Mouse (Mus musculus) kidney, postnatal 0 days (tissue): ENCODE results near the gene Sgsm2. TPM values are rescaled to one million over a fixed set of nuclear protein-coding genes. Genes with fewer than 3 reads are reported as not detected.
"Not testable (repeated sequence)": the region's sequence is repeated elsewhere in the genome, so short reads cannot be mapped to it uniquely, and the experiment has no call there.

Source experiments
- ATAC-seq: fragments of 200-750 bp; cut with Nextera tagmentation; replicated peaks from 2 replicates; pipeline ENCODE4 v1.8.0; 2017; ENCODE audit warnings: low read depth, moderate number of reproducible peaks, moderate TSS enrichment, moderate library complexity; ENCODE audit not compliant: low FRiP score
- DNase-seq: peaks from one replicate; pipeline ENCODE4 v3.0.0-alpha.2; 2016; ENCODE audit warnings: low spot score
- H3K27ac ChIP-seq: fragments of 300-500 bp; sonication (generic); 2 replicates; pipeline ENCODE4 v1.5.1; 2014; ENCODE audit warnings: mild to moderate bottlenecking
- H3K27me3 ChIP-seq: fragments of 300-500 bp; sonication (generic); 2 replicates; pipeline ENCODE4 v1.6.1; 2014; ENCODE audit warnings: low read length, mixed read lengths; ENCODE audit not compliant: insufficient read depth
- H3K36me3 ChIP-seq: fragments of 300-500 bp; sonication (generic); 2 replicates; pipeline ENCODE4 v1.6.1; 2014; ENCODE audit warnings: low read length, mixed read lengths; ENCODE audit not compliant: insufficient read depth
- H3K4me1 ChIP-seq: fragments of 300-500 bp; sonication (generic); replicated peaks from 2 replicates; pipeline ENCODE4 v1.6.1; 2014; ENCODE audit warnings: antibody characterized with exemption, low read length, mixed read lengths; ENCODE audit not compliant: insufficient read depth
- H3K4me2 ChIP-seq: fragments of 300-500 bp; sonication (generic); 2 replicates; pipeline ENCODE4 v1.6.1; 2014; ENCODE audit warnings: mild to moderate bottlenecking, low read length, moderate library complexity, mixed read lengths
- H3K4me3 ChIP-seq: fragments of 300-500 bp; sonication (generic); replicated peaks from 2 replicates; pipeline ENCODE4 v1.5.1; 2014; ENCODE audit warnings: low read depth, low read length
- H3K9ac ChIP-seq: fragments of 300-500 bp; sonication (generic); 2 replicates; pipeline ENCODE4 v1.6.1; 2014; ENCODE audit warnings: low read depth, low read length
- H3K9me3 ChIP-seq: fragments of 300-500 bp; sonication (generic); replicated peaks from 2 replicates; pipeline ENCODE4 v1.6.1; 2016; ENCODE audit warnings: low read length, inconsistent platforms, mixed read lengths
- CTCF ChIP-seq: IDR thresholded peaks from 2 replicates; pipeline ENCODE4 v1.5.1; 2016; ENCODE audit warnings: antibody characterized with exemption, low read depth, mild to moderate bottlenecking, moderate library complexity
- WGBS: fragments of 180-500 bp; shearing (Covaris S2); extraction: QIAGEN DNeasy Blood & Tissue Kit; methylation state at CpG from one replicate; pipeline ENCODE4 v1.1.7; 2014; 5-methylcytosine and 5-hydroxymethylcytosine counted together
- polyA plus RNA-seq: library from polyadenylated mRNA; unstranded; fragments of >200 nt; fragmentation: Nextera tagmentation; extraction: Ambion mirVana; gene quantifications from 2 replicates; pipeline ENCODE4 v1.2.1, GENCODE M21; 2015

Gene Sgsm2
- polyA plus RNA-seq, 1 experiment from 2014 or later, result 4.9 TPM

- H3K9me3 ChIP-seq, result no peaks in the 10 kb centered on the region
- peak overlapping the region; percentile 72 for H3K27ac ChIP-seq
- TF ChIP-seq CTCF, result no peak
- H3K27me3 ChIP-seq, result no peaks in the 10 kb centered on the region
- H3K36me3 ChIP-seq, result peaks cover 5% of the 10 kb centered on the region; the same call in 1 of the 2 replicates
- H3K4me1 ChIP-seq, result peaks cover 13% of the 10 kb centered on the region
- H3K4me2 ChIP-seq, result no peak overlapping the region
- H3K9ac ChIP-seq, result no peak overlapping the region
- peak; percentile 70 for ATAC-seq
- peak; percentile 28 for DNase-seq
- no peak overlapping the region for H3K4me3 ChIP-seq
- 88% methylated on average over 7 of the region's 7 CpGs for WGBS
Measured at GRCm38 (mm10) chr11:74822746-74823440, 74.0 kb downstream of the Sgsm2 start.

DNA sequence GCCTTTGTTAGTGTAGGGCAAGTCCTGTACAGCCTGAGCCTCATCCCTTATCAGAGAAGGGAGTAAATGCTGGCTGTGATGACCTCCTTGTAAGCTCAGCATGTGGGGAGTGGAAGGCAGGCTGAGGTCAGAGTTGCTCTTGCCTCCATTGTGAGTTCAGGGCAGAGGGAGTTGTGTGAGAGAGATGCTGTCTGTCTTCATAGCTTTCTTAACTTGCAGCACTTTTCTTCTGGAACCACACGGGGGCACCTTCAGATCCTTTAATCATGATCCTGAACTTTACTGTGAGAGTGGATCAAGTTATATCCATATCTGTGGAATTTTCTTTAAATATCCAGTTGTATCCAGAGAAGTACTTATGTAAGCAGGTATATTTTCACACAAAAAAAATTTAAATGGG lies 75.4 kb downstream of the Sgsm2 start:
- peaks cover 17% of the 10 kb centered on the region for H3K36me3 ChIP-seq
- 19% methylated on average over 1 of the region's 1 CpGs for WGBS
- H3K4me1 ChIP-seq, result peaks cover 6% of the 10 kb centered on the region
- H3K9me3 ChIP-seq, result no peaks in the 10 kb centered on the region
- DNase-seq (peak; percentile 69), ATAC-seq (no peak)
- no peak overlapping the region for H3K27ac ChIP-seq
- H3K9ac ChIP-seq, result no peak overlapping the region
- no peak overlapping the region for H3K4me2 ChIP-seq
- peak; percentile 69 for TF ChIP-seq CTCF
- H3K4me3 ChIP-seq, result no peak overlapping the region
- no peaks in the 10 kb centered on the region for H3K27me3 ChIP-seq

DNA sequence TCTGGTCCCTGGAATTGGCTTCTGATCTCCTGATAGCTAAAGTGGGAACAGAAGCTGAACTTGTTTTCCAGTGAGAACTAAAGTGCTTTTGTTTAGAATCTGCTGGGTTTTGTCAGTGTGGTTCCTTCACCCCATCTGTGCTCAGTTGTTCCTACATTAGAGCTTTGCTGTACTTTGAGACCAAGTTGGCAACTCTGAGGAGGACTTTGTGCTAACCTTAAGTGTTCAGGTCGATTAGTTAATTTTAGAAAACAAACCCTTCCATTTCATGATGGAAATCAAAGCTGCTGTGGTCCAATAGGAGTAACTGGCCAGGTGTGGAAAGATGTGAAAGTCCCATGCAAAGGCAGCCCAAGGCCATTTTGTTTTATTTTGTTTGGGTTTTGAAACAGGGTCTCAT lies 75.9 kb downstream of the Sgsm2 start:
- WGBS, result 49% methylated on average over 1 of the region's 1 CpGs
- Histone ChIP-seq H3K36me3 (peaks cover 17% of the 10 kb centered on the region), H3K4me3 (no peak overlapping the region)

DNA sequence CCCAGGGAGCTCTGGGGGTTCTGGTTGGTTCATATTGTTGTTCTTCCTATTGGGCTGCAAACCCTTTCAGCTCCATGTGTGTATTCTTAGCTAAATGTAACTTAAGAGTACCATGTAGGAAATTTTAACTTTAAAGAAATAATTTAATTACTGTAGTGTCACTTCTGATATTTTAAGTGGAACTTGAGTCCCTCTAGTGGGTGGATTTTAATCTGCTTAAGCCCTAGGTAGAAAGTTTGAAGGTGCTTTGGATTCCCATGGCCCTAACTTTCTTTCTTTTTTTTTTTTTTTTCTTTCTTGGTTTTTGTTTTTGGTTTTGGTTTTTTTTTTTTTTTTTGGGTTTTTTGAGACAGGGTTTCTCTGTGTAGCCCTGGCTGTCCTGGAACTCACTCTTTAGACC lies 81.1 kb downstream of the Sgsm2 start:
- ATAC-seq (no peak), DNase-seq (peak; percentile 52)
- TF ChIP-seq CTCF, result peak; percentile 53
- H3K27me3 ChIP-seq, result no peaks in the 10 kb centered on the region
- H3K4me1 ChIP-seq, result no peaks in the 10 kb centered on the region
- no peak overlapping the region for H3K9ac ChIP-seq
- H3K27ac ChIP-seq, result no peak overlapping the region
- H3K9me3 ChIP-seq, result no peaks in the 10 kb centered on the region
- H3K4me3 ChIP-seq, result no peak overlapping the region
- H3K4me2 ChIP-seq, result no peak overlapping the region
- peaks cover 25% of the 10 kb centered on the region for H3K36me3 ChIP-seq

More for the DNA sequence above, 75.9 kb downstream of the Sgsm2 start:
- no peak overlapping the region for H3K4me2 ChIP-seq
- no peaks in the 10 kb centered on the region for H3K9me3 ChIP-seq
- no peaks in the 10 kb centered on the region for H3K27me3 ChIP-seq
- no peak for ATAC-seq
- TF ChIP-seq CTCF, result no peak
- DNase-seq, result no peak
- peaks cover 1% of the 10 kb centered on the region for H3K4me1 ChIP-seq
- no peak overlapping the region for H3K27ac ChIP-seq
- H3K9ac ChIP-seq, result no peak overlapping the region

DNA sequence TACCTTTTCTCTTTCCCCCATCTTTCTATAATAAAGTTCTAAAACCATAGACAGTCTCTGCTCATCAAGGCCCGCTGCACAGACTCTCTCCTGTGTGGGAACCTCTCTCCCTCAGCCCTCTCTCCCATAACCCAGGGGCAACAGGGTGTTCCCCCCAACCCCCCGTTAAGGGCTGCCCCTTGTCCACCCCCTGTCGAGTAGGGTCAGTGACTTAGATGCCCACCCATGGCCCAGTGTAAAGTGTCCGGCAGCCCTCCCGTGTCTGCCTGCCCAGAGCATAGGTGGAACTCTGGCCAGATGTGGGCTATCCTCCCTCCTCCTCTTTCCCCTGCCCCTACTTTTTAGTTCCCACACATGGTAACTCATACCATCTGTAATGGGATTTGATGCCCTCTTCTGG lies 85.3 kb downstream of the Sgsm2 start:
- DNase-seq, result no peak
- Histone ChIP-seq H3K4me3 (no peak overlapping the region), H3K9ac (no peak overlapping the region), H3K36me3 (peaks cover 20% of the 10 kb centered on the region), H3K9me3 (no peaks in the 10 kb centered on the region), H3K27me3 (no peaks in the 10 kb centered on the region), H3K4me1 (no peaks in the 10 kb centered on the region), H3K4me2 (no peak overlapping the region), H3K27ac (no peak overlapping the region)
- ATAC-seq, result peak; percentile 40
- TF ChIP-seq CTCF, result 0 out of 2 replicates have a peak, but pooled peaks have one; percentile 2
- 41% methylated on average over 5 of the region's 5 CpGs for WGBS

GRCm38 (mm10) chr11:74811027-74811426 lies 85.8 kb downstream of the Sgsm2 start:
- peak; percentile 69; the same call in 1 of the 2 replicates for ATAC-seq
- not testable (repeated sequence) for H3K27me3 ChIP-seq

DNA sequence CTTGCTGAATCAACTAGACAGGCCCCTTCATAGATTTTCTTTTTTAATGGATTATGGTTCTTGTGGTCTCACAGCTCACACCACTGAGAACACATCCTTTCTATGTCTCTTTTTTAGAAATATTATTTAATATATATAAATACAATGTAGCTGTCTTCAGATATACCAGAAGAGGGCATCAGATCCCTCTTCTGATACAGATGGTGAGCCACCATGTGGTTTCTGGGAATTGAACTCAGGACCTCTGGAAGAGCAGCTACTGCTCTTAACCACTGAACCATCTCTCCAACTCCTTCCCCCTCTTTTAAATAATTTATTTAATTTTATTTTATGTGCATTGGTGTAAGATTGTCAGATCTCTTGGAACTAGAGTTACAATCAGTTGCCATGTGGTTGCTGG lies 86.7 kb downstream of the Sgsm2 start:
- no peak for TF ChIP-seq CTCF
- ATAC-seq, result no peak
- H3K4me1 ChIP-seq, result no peaks in the 10 kb centered on the region
- peaks cover 22% of the 10 kb centered on the region for H3K36me3 ChIP-seq
- no peak overlapping the region for H3K9ac ChIP-seq
- no peak overlapping the region for H3K4me3 ChIP-seq
- no peaks in the 10 kb centered on the region for H3K9me3 ChIP-seq
- no peaks in the 10 kb centered on the region for H3K27me3 ChIP-seq
- DNase-seq, result no peak
- no peak overlapping the region for H3K27ac ChIP-seq
- no peak overlapping the region for H3K4me2 ChIP-seq

More at GRCm38 (mm10) chr11:74811027-74811426, 85.8 kb downstream of the Sgsm2 start:
- H3K9ac ChIP-seq, H3K4me2 ChIP-seq, H3K4me1 ChIP-seq, H3K4me3 ChIP-seq, H3K9me3 ChIP-seq, H3K27ac ChIP-seq: not testable (repeated sequence)
- 43% methylated on average over 3 of the region's 3 CpGs for WGBS
- DNase-seq, result peak; percentile 25
- peaks cover 20% of the 10 kb centered on the region for H3K36me3 ChIP-seq
